Mouse (Mus musculus): ENCODE measurements around the gene March8. TPM values are rescaled to one million over a fixed set of nuclear protein-coding genes. Genes with fewer than 3 reads are reported as not detected.

Gene March8
- polyA plus RNA-seq, 1 experiment from 2014 or later = 91.7 TPM

DNA sequence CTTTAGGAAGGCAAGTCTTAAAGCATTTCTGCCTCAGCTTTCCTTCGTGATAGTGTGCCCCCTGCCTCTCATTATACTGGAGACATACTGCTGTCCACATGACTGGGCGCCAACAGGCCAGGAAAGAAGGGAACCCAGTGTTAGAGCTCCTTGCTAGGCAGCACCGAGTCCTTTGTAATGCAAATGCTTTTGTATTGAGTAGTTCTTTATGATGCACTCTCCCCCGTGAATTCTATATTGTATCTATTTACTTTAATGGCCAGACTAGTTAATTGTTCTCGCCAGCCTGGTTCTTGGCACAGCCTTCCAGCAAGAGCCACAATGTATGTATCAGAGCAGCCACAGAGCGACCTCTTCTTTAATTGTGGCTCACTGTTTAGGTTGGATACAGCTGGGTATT lies 59.8 kb downstream of the March8 start:
- 85% methylated on average over 6 of the region's 6 CpGs for WGBS (ENCODE audit: insufficient replicate concordance)
- Histone ChIP-seq H3K4me1 (ENCODE audit: control insufficient read depth, low read depth, low read length) (no peaks in the 10 kb centered on the region), H3K27me3 (ENCODE audit: control insufficient read depth, insufficient read depth, low read depth, low read length) (no peaks in the 10 kb centered on the region), H3K9ac (ENCODE audit: low read depth, low read length) (no peak overlapping the region), H3K27ac (ENCODE audit: low read length) (no peak overlapping the region), H3K4me3 (ENCODE audit: low read depth, low read length) (no peak overlapping the region), H3K4me2 (ENCODE audit: low read depth, low read length) (no peak overlapping the region), H3K9me3 (replicated peaks; ENCODE audit: control insufficient read depth, low read length) (no peaks in the 10 kb centered on the region), H3K36me3 (ENCODE audit: control insufficient read depth, insufficient read depth) (peaks cover 44% of the 10 kb centered on the region)
- no peak for ATAC-seq (ENCODE audit: low read depth)

DNA sequence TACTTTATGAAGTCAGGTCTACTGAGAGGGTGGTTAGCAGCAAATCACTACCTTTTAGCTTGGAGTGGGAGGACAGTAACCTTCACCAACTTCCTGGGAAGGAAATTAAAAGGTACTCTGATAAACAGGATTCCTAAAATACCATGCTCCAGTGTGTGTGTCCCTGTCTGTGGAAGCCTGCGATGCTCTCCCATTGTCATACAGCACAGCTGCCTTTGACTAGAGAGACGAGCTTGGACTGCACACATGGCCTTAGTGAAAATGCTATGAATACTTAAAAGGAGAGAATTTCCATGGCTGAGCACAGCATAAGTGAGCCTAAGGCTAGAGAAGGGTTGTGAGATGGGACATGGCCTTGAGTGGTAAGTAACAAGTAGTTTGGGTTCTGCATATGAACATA lies 60.3 kb downstream of the March8 start:
- H3K36me3 ChIP-seq (ENCODE audit: control insufficient read depth, insufficient read depth) = peaks cover 45% of the 10 kb centered on the region
- H3K27me3 ChIP-seq (ENCODE audit: control insufficient read depth, insufficient read depth, low read depth, low read length) = no peaks in the 10 kb centered on the region
- H3K9me3 ChIP-seq (replicated peaks; ENCODE audit: control insufficient read depth, low read length) = no peaks in the 10 kb centered on the region
- ATAC-seq (ENCODE audit: low read depth) = no peak
- H3K9ac ChIP-seq (ENCODE audit: low read depth, low read length) = no peak overlapping the region
- 87% methylated on average over 2 of the region's 2 CpGs for WGBS (ENCODE audit: insufficient replicate concordance)
- no peak overlapping the region for H3K4me3 ChIP-seq (ENCODE audit: low read depth, low read length)
- no peaks in the 10 kb centered on the region for H3K4me1 ChIP-seq (ENCODE audit: control insufficient read depth, low read depth, low read length)
- H3K4me2 ChIP-seq (ENCODE audit: low read depth, low read length) = no peak overlapping the region
- no peak overlapping the region for H3K27ac ChIP-seq (ENCODE audit: low read length)

DNA sequence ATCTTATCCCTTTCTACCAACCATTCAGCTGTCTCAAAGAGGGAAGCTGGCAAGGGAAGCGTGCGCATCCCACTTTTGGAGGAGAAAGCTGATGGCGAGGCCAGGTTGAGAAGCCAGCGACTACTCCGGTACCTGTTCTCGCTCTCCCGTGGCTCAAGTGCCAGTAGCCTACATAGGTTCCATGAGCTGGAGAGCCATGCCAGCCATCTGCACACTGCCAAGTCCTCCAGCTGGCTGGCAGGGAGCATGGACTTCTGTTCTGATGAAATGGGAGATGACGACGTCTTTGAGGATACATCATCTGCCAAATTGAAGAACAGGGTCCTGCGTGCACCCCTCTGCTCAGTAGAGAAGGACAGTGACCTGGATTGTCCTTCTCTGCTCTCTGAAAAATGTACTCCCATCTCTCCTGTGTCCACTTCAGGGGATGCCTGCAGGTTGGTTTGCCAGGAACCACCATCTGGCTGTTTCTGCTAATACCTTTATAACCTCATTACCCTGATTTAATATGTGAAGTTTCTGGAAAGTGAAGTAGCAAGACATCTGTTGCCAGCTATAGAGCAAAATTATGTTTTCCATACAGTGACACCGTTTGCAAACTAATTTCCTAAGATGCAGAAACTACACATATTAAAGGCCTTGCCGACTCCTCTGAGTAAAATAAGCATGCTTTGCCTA lies 64.1 kb downstream of the March8 start:
- no peak for ATAC-seq (ENCODE audit: low read depth)
- Histone ChIP-seq H3K27me3 (ENCODE audit: control insufficient read depth, insufficient read depth, low read depth, low read length) (no peaks in the 10 kb centered on the region), H3K27ac (ENCODE audit: low read length) (no peak overlapping the region), H3K4me3 (ENCODE audit: low read depth, low read length) (no peak overlapping the region), H3K4me2 (ENCODE audit: low read depth, low read length) (no peak overlapping the region), H3K36me3 (ENCODE audit: control insufficient read depth, insufficient read depth) (peaks cover 54% of the 10 kb centered on the region), H3K9ac (ENCODE audit: low read depth, low read length) (no peak overlapping the region), H3K9me3 (replicated peaks; ENCODE audit: control insufficient read depth, low read length) (no peaks in the 10 kb centered on the region), H3K4me1 (ENCODE audit: control insufficient read depth, low read depth, low read length) (no peaks in the 10 kb centered on the region)
- 94% methylated on average over 12 of the region's 12 CpGs for WGBS (ENCODE audit: insufficient replicate concordance)

DNA sequence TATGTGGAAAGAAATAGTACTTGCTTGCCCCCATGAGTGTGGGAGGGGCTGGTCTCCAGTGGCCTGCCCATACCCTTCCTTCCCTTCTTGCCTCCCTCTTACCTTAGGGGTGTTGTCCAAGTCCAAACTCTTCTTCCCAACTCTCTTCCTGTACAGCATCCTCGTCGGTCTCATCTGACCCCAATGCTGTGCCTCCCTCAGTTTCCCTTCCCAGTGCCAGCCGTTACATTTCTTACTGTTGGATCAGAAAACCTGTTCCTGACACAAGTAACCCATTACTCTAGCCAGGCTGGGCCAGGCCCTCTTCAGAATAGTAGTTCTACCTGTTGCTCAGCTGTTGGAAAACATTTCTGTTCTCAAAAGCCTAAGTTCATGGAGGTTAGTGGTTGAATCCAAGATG lies 64.6 kb downstream of the March8 start:
- Histone ChIP-seq H3K36me3 (ENCODE audit: control insufficient read depth, insufficient read depth) (peaks cover 59% of the 10 kb centered on the region), H3K27ac (ENCODE audit: low read length) (no peak overlapping the region), H3K4me1 (ENCODE audit: control insufficient read depth, low read depth, low read length) (no peaks in the 10 kb centered on the region), H3K4me3 (ENCODE audit: low read depth, low read length) (no peak overlapping the region), H3K4me2 (ENCODE audit: low read depth, low read length) (no peak overlapping the region), H3K9ac (ENCODE audit: low read depth, low read length) (no peak overlapping the region), H3K27me3 (ENCODE audit: control insufficient read depth, insufficient read depth, low read depth, low read length) (no peaks in the 10 kb centered on the region), H3K9me3 (replicated peaks; ENCODE audit: control insufficient read depth, low read length) (no peaks in the 10 kb centered on the region)
- WGBS (ENCODE audit: insufficient replicate concordance) = 81% methylated on average over 3 of the region's 3 CpGs
- ATAC-seq (ENCODE audit: low read depth) = no peak

DNA sequence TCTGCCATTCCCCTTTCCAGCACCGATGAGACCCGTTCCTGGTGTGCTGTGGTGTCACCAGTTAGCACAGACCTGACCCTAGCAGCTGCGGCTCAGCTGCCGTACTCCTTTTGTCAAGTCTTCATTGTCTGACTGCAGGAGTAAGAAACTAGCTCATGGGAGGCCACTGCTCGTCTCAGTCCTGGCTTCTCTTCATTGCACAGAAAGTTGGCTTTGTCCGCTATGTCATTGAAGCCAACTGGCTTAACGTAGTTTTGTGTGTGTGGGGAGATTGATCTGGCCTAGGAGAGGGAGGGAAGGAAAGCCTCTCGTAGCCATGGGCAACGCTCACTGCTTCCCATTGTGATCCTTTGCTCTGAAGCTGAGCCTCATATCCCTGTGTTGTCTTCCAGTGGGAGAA lies 67.4 kb downstream of the March8 start:
- Histone ChIP-seq H3K27me3 (ENCODE audit: control insufficient read depth, insufficient read depth, low read depth, low read length) (no peaks in the 10 kb centered on the region), H3K4me2 (ENCODE audit: low read depth, low read length) (no peak overlapping the region), H3K9ac (ENCODE audit: low read depth, low read length) (no peak overlapping the region), H3K36me3 (ENCODE audit: control insufficient read depth, insufficient read depth) (peaks cover 76% of the 10 kb centered on the region), H3K27ac (ENCODE audit: low read length) (no peak overlapping the region), H3K4me3 (ENCODE audit: low read depth, low read length) (no peak overlapping the region), H3K9me3 (replicated peaks; ENCODE audit: control insufficient read depth, low read length) (no peaks in the 10 kb centered on the region), H3K4me1 (ENCODE audit: control insufficient read depth, low read depth, low read length) (no peaks in the 10 kb centered on the region)
- WGBS (ENCODE audit: insufficient replicate concordance) = 95% methylated on average over 9 of the region's 9 CpGs
- ATAC-seq (ENCODE audit: low read depth) = no peak

DNA sequence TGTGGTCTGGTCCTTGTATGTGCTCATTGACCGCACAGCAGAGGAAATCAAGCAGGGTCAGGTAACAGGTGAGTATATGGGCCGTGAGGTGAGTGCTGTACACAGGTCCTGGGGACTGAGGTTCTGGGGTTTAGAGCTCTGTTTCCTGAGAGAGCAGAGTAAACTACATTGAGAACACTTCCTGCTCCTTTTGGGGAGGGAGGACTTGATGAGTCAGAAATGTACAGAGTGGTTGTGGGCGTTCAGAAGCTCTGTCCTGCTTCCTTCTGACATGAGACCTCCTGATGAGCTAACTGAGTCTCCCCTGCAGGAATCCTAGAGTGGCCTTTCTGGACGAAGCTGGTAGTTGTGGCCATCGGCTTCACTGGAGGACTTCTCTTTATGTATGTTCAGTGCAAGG lies 67.9 kb downstream of the March8 start:
- Histone ChIP-seq H3K27ac (ENCODE audit: low read length) (no peak overlapping the region), H3K4me3 (ENCODE audit: low read depth, low read length) (no peak overlapping the region), H3K9me3 (replicated peaks; ENCODE audit: control insufficient read depth, low read length) (no peaks in the 10 kb centered on the region), H3K4me1 (ENCODE audit: control insufficient read depth, low read depth, low read length) (no peaks in the 10 kb centered on the region), H3K27me3 (ENCODE audit: control insufficient read depth, insufficient read depth, low read depth, low read length) (no peaks in the 10 kb centered on the region), H3K9ac (ENCODE audit: low read depth, low read length) (no peak overlapping the region), H3K4me2 (ENCODE audit: low read depth, low read length) (no peak overlapping the region), H3K36me3 (ENCODE audit: control insufficient read depth, insufficient read depth) (peaks cover 80% of the 10 kb centered on the region)
- WGBS (ENCODE audit: insufficient replicate concordance) = 76% methylated on average over 5 of the region's 5 CpGs
- ATAC-seq (ENCODE audit: low read depth) = no peak

DNA sequence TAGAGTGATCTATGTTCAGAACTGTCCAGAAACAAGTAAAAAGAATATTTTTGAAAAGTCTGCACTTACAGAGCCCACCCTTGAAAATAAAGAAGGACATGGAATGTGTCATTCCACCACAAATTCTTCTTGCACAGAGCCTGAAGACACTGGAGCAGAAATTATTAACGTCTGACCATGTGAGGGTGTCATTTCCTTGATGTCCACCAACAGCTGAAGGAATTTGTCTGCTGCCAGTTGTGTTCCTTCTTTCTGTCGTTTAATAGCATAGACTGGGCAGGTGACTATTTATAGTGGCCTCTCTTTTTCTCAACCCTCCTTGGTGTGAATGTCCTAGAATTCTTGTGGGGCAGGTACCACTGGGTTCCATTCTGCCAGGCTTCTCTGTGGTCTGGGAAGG lies 68.3 kb downstream of the March8 start:
- H3K4me1 ChIP-seq (ENCODE audit: control insufficient read depth, low read depth, low read length) = no peaks in the 10 kb centered on the region
- H3K4me2 ChIP-seq (ENCODE audit: low read depth, low read length) = no peak overlapping the region
- no peak overlapping the region for H3K4me3 ChIP-seq (ENCODE audit: low read depth, low read length)
- H3K9me3 ChIP-seq (replicated peaks; ENCODE audit: control insufficient read depth, low read length) = no peaks in the 10 kb centered on the region
- ATAC-seq (ENCODE audit: low read depth) = no peak
- H3K27me3 ChIP-seq (ENCODE audit: control insufficient read depth, insufficient read depth, low read depth, low read length) = no peaks in the 10 kb centered on the region
- H3K36me3 ChIP-seq (ENCODE audit: control insufficient read depth, insufficient read depth) = peaks cover 76% of the 10 kb centered on the region
- H3K9ac ChIP-seq (ENCODE audit: low read depth, low read length) = no peak overlapping the region
- WGBS (ENCODE audit: insufficient replicate concordance) = 51% methylated on average over 2 of the region's 2 CpGs
- no peak overlapping the region for H3K27ac ChIP-seq (ENCODE audit: low read length)

DNA sequence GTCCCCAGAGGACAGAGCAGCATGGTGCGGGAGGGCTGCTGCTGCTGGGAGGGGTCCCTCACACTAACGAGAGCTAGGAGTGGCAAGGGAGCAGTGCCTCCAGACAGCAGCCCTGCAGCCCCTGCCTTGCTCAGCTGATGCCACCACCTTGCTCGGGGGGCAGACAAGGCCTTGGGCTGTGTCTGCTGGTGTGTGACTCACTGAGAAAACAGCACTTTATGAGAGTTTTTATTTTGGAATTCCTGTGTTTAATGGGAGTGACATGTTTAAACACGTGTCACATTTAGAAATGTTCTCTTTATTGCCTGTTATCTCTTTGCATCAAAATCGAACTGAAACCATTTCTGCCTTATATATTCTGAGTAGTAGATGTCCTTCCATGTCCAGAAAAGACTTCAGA lies 68.9 kb downstream of the March8 start:
- H3K9ac ChIP-seq (ENCODE audit: low read depth, low read length) = no peak overlapping the region
- no peaks in the 10 kb centered on the region for H3K4me1 ChIP-seq (ENCODE audit: control insufficient read depth, low read depth, low read length)
- no peak overlapping the region for H3K4me3 ChIP-seq (ENCODE audit: low read depth, low read length)
- H3K27me3 ChIP-seq (ENCODE audit: control insufficient read depth, insufficient read depth, low read depth, low read length) = no peaks in the 10 kb centered on the region
- peaks cover 71% of the 10 kb centered on the region for H3K36me3 ChIP-seq (ENCODE audit: control insufficient read depth, insufficient read depth)
- no peaks in the 10 kb centered on the region for H3K9me3 ChIP-seq (replicated peaks; ENCODE audit: control insufficient read depth, low read length)
- no peak for ATAC-seq (ENCODE audit: low read depth)
- no peak overlapping the region for H3K4me2 ChIP-seq (ENCODE audit: low read depth, low read length)
- WGBS (ENCODE audit: insufficient replicate concordance) = 65% methylated on average over 5 of the region's 5 CpGs
- H3K27ac ChIP-seq (ENCODE audit: low read length) = no peak overlapping the region

DNA sequence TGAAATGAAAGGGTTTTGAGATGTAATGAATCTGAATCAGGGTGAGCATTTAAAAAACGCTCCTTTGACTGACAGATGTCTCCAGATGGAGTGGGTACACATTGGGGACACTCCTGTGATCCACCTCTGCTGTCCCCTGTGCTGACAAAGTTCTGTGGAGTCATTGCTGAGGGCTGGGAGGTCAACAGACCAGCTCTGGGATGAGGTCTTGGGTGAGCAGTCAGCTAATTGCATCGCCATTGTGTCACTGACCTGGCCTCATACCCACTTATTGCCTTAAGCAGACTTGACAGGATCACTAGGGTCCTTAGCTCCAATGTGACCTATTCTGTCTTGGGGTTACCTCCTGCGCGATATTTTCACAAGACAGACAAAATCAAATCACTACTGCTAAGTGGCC lies 69.4 kb downstream of the March8 start:
- ATAC-seq (ENCODE audit: low read depth) = no peak
- no peak overlapping the region for H3K9ac ChIP-seq (ENCODE audit: low read depth, low read length)
- H3K4me2 ChIP-seq (ENCODE audit: low read depth, low read length) = no peak overlapping the region
- H3K4me3 ChIP-seq (ENCODE audit: low read depth, low read length) = no peak overlapping the region
- H3K9me3 ChIP-seq (replicated peaks; ENCODE audit: control insufficient read depth, low read length) = no peaks in the 10 kb centered on the region
- 88% methylated on average over 4 of the region's 4 CpGs for WGBS (ENCODE audit: insufficient replicate concordance)
- H3K4me1 ChIP-seq (ENCODE audit: control insufficient read depth, low read depth, low read length) = no peaks in the 10 kb centered on the region
- no peaks in the 10 kb centered on the region for H3K27me3 ChIP-seq (ENCODE audit: control insufficient read depth, insufficient read depth, low read depth, low read length)
- H3K27ac ChIP-seq (ENCODE audit: low read length) = no peak overlapping the region
- peaks cover 66% of the 10 kb centered on the region for H3K36me3 ChIP-seq (ENCODE audit: control insufficient read depth, insufficient read depth)

Measured in liver, embryonic 16.5 days (tissue).